Mouse (Mus musculus) neural tube, embryonic 14.5 days (tissue): ENCODE measurements at regions not wholly inside any gene's neighbourhood (a gene's known extent, or its start where the extent isn't known, plus 50 kb on each side); places are given as distances from the start of the nearest gene placed in this dataset.

Source experiments
- ATAC-seq: fragments of 200-750 bp; cut with Nextera tagmentation; 2 replicates; pipeline ENCODE4 v1.8.0; 2017; ENCODE audit warnings: low read depth, mild to moderate bottlenecking, moderate TSS enrichment, moderate library complexity
- H3K27ac ChIP-seq: fragments of 300-500 bp; sonication (generic); 2 replicates; pipeline ENCODE4 v1.5.1; 2014; ENCODE audit warnings: low read depth, mild to moderate bottlenecking, control low read depth, low read length, moderate library complexity, mixed read lengths
- H3K27me3 ChIP-seq: fragments of 300-500 bp; sonication (generic); 2 replicates; pipeline ENCODE4 v1.6.1; 2014; ENCODE audit warnings: low read length; ENCODE audit not compliant: control insufficient read depth, insufficient read depth
- H3K36me3 ChIP-seq: fragments of 300-500 bp; sonication (generic); 2 replicates; pipeline ENCODE4 v1.6.1; 2014; ENCODE audit warnings: low read length, mixed read lengths; ENCODE audit not compliant: control insufficient read depth, insufficient read depth
- H3K4me1 ChIP-seq: fragments of 300-500 bp; sonication (generic); 2 replicates; pipeline ENCODE4 v1.6.1; 2014; ENCODE audit warnings: low read length; ENCODE audit not compliant: control insufficient read depth, insufficient read depth
- H3K4me2 ChIP-seq: fragments of 300-500 bp; sonication (generic); 2 replicates; pipeline ENCODE4 v1.6.1; 2014; ENCODE audit warnings: mild to moderate bottlenecking, low read depth, low read length, control low read depth
- H3K4me3 ChIP-seq: fragments of 300-500 bp; sonication (generic); 2 replicates; pipeline ENCODE4 v1.5.1; 2014; ENCODE audit warnings: low read depth, low read length, control low read depth, mixed read lengths
- H3K9ac ChIP-seq: fragments of 300-500 bp; sonication (generic); replicated peaks from 2 replicates; pipeline ENCODE4 v1.6.1; 2014; ENCODE audit warnings: low read depth, mild to moderate bottlenecking, control low read depth, low read length, mixed read lengths
- H3K9me3 ChIP-seq: fragments of 300-500 bp; sonication (generic); 2 replicates; pipeline ENCODE4 v1.6.1; 2016; ENCODE audit warnings: low read length; ENCODE audit not compliant: control insufficient read depth
- WGBS: fragments of 180-500 bp; shearing (Covaris S2); extraction: QIAGEN DNeasy Blood & Tissue Kit; methylation state at CpG from one replicate; pipeline ENCODE4 v1.1.7; 2014; 5-methylcytosine and 5-hydroxymethylcytosine counted together

- Histone ChIP-seq H3K27me3 (no peaks in the 10 kb centered on the region), H3K9ac (no peak overlapping the region), H3K9me3 (no peaks in the 10 kb centered on the region), H3K4me1 (no peaks in the 10 kb centered on the region), H3K4me2 (no peak overlapping the region), H3K4me3 (no peak overlapping the region), H3K27ac (no peak overlapping the region), H3K36me3 (no peaks in the 10 kb centered on the region)
- WGBS = 58% methylated on average over 11 of the region's 11 CpGs
- no peak for ATAC-seq
Observed at GRCm38 (mm10) chr19:57552964-57553740, 57.7 kb upstream of the Atrnl1 start.

- no peak overlapping the region for H3K9ac ChIP-seq
- 89% methylated on average over 6 of the region's 6 CpGs for WGBS
- no peaks in the 10 kb centered on the region for H3K36me3 ChIP-seq
- no peaks in the 10 kb centered on the region for H3K9me3 ChIP-seq
- no peaks in the 10 kb centered on the region for H3K27me3 ChIP-seq
- no peak overlapping the region for H3K4me2 ChIP-seq
- H3K4me3 ChIP-seq = no peak overlapping the region
- H3K27ac ChIP-seq = no peak overlapping the region
- no peak for ATAC-seq
- no peaks in the 10 kb centered on the region for H3K4me1 ChIP-seq
Observed at GRCm38 (mm10) chr19:57554086-57554485, 56.7 kb upstream of the Atrnl1 start.

- Histone ChIP-seq H3K4me2 (no peak overlapping the region), H3K27ac (no peak overlapping the region), H3K9me3 (no peaks in the 10 kb centered on the region), H3K9ac (no peak overlapping the region), H3K27me3 (no peaks in the 10 kb centered on the region), H3K36me3 (no peaks in the 10 kb centered on the region), H3K4me3 (no peak overlapping the region), H3K4me1 (no peaks in the 10 kb centered on the region)
- 45% methylated on average over 5 of the region's 5 CpGs for WGBS
- no peak for ATAC-seq
Observed at GRCm38 (mm10) chr19:57555313-57555712, 55.5 kb upstream of the Atrnl1 start.

- no peaks in the 10 kb centered on the region for H3K9me3 ChIP-seq
- 57% methylated on average over 19 of the region's 19 CpGs for WGBS
- no peak overlapping the region for H3K4me3 ChIP-seq
- 0 out of 2 replicates have a peak, but pooled peaks have one; percentile 44 for ATAC-seq
- no peak overlapping the region for H3K9ac ChIP-seq
- H3K36me3 ChIP-seq = no peaks in the 10 kb centered on the region
- H3K27ac ChIP-seq = no peak overlapping the region
- no peaks in the 10 kb centered on the region for H3K4me1 ChIP-seq
- H3K27me3 ChIP-seq = no peaks in the 10 kb centered on the region
- H3K4me2 ChIP-seq = no peak overlapping the region
Observed at GRCm38 (mm10) chr19:57558420-57558967, 52.3 kb upstream of the Atrnl1 start.

GRCm38 (mm10) chr19:57560757-57561156 is 50.1 kb upstream of the Atrnl1 start:
- Histone ChIP-seq H3K4me3 (no peak overlapping the region), H3K27me3 (no peaks in the 10 kb centered on the region), H3K27ac (no peak overlapping the region), H3K4me2 (no peak overlapping the region), H3K4me1 (no peaks in the 10 kb centered on the region), H3K9me3 (no peaks in the 10 kb centered on the region), H3K36me3 (no peaks in the 10 kb centered on the region), H3K9ac (no peak overlapping the region)
- WGBS = 58% methylated on average over 3 of the region's 3 CpGs
- ATAC-seq = no peak
